Mouse (Mus musculus) lung, postnatal 0 days (tissue): ENCODE results near the gene Col8a2. TPM values are rescaled to one million over a fixed set of nuclear protein-coding genes. Genes with fewer than 3 reads are reported as not detected.

ENCODE experiments used
- ATAC-seq: fragments of 200-750 bp; cut with Nextera tagmentation; 2 replicates; pipeline ENCODE4 v1.8.0; 2017; ENCODE audit warnings: moderate library complexity
- DNase-seq: peaks from one replicate; pipeline ENCODE4 v3.0.0-alpha.2; 2016; ENCODE audit warnings: low spot score
- H3K27ac ChIP-seq: fragments of 300-500 bp; sonication (generic); 2 replicates; pipeline ENCODE4 v1.5.1; 2014; ENCODE audit warnings: antibody characterized with exemption, mild to moderate bottlenecking, low read length, mixed read lengths
- H3K27me3 ChIP-seq: fragments of 300-500 bp; sonication (generic); replicated peaks from 2 replicates; pipeline ENCODE4 v1.6.1; 2014; ENCODE audit warnings: low read length, mixed read lengths; ENCODE audit not compliant: insufficient read depth
- H3K36me3 ChIP-seq: fragments of 300-500 bp; sonication (generic); 2 replicates; pipeline ENCODE4 v1.6.1; 2014; ENCODE audit warnings: low read length, mixed read lengths; ENCODE audit not compliant: insufficient read depth
- H3K4me1 ChIP-seq: fragments of 300-500 bp; sonication (generic); 2 replicates; pipeline ENCODE4 v1.6.1; 2014; ENCODE audit warnings: antibody characterized with exemption, low read depth, low read length, mixed read lengths; ENCODE audit not compliant: insufficient read depth
- H3K4me2 ChIP-seq: fragments of 300-500 bp; sonication (generic); replicated peaks from 2 replicates; pipeline ENCODE4 v1.6.1; 2014; ENCODE audit warnings: low read depth, mild to moderate bottlenecking, low read length, moderate library complexity, mixed read lengths
- H3K4me3 ChIP-seq: fragments of 300-500 bp; sonication (generic); 2 replicates; pipeline ENCODE4 v1.5.1; 2014; ENCODE audit warnings: low read depth, low read length
- H3K9ac ChIP-seq: fragments of 300-500 bp; sonication (generic); replicated peaks from 2 replicates; pipeline ENCODE4 v1.6.1; 2014; ENCODE audit warnings: low read depth, mild to moderate bottlenecking
- H3K9me3 ChIP-seq: fragments of 300-500 bp; sonication (generic); 2 replicates; pipeline ENCODE4 v1.6.1; 2016; ENCODE audit warnings: low read length, mixed read lengths
- CTCF ChIP-seq: IDR thresholded peaks from 2 replicates; pipeline ENCODE4 v1.5.1; 2016; ENCODE audit warnings: antibody characterized with exemption, mild to moderate bottlenecking
- EP300 ChIP-seq: IDR thresholded peaks from 2 replicates; pipeline ENCODE4 v1.6.1; 2016; ENCODE audit warnings: antibody characterized with exemption, mild to moderate bottlenecking, control low read depth
- WGBS: fragments of 180-500 bp; shearing (Covaris S2); extraction: QIAGEN DNeasy Blood & Tissue Kit; methylation state at CpG from one replicate; pipeline ENCODE4 v1.1.7; 2014; 5-methylcytosine and 5-hydroxymethylcytosine counted together
- polyA plus RNA-seq: library from polyadenylated mRNA; unstranded; fragments of >200 nt; fragmentation: Nextera tagmentation; extraction: Ambion mirVana; gene quantifications from 2 replicates; pipeline ENCODE4 v1.2.1, GENCODE M21; 2015

The Col8a2 gene
- polyA plus RNA-seq, 1 experiment from 2014 or later = 1.4 TPM

- peaks cover 7% of the 10 kb centered on the region; the same call in 1 of the 2 replicates for H3K27me3 ChIP-seq
- 96% methylated on average over 1 of the region's 1 CpGs for WGBS
- no peak overlapping the region for H3K4me3 ChIP-seq
- TF ChIP-seq CTCF = no peak
- TF ChIP-seq EP300 = no peak
- DNase-seq = no peak
- no peaks in the 10 kb centered on the region for H3K36me3 ChIP-seq
- H3K4me2 ChIP-seq = no peak overlapping the region
- no peak overlapping the region for H3K27ac ChIP-seq
- H3K9me3 ChIP-seq = no peaks in the 10 kb centered on the region
- no peak for ATAC-seq
- H3K4me1 ChIP-seq = peaks cover 12% of the 10 kb centered on the region
- no peak overlapping the region for H3K9ac ChIP-seq
Observed at GRCm38 (mm10) chr4:126305428-126305827, 18.8 kb downstream of the Col8a2 start.

DNA sequence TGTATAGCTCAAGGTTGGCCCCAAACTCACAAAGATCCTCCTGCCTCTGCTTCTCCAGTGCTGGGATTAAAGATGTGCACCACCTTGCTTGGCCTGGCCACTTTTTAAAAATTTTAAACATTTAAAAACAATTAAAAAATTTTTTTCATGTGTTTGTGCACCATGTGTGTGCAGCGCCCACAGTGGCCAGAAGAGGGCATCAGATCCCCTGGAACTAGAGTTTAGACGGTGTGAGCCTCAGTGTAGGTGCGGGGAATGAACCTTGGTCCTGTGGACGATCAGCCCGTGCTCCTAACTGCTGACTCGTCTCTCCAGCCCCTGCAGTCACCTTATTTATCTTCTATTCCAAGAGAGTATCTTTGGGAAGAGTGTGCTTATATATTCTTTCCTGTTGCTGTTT lies 19.5 kb downstream of the Col8a2 start:
- no peak overlapping the region for H3K27ac ChIP-seq
- H3K4me1 ChIP-seq = peaks cover 6% of the 10 kb centered on the region
- no peak for ATAC-seq
- WGBS = 83% methylated on average over 6 of the region's 6 CpGs
- no peaks in the 10 kb centered on the region for H3K9me3 ChIP-seq
- H3K4me2 ChIP-seq = no peak overlapping the region
- peaks cover under 1% of the 10 kb centered on the region; the same call in 1 of the 2 replicates for H3K27me3 ChIP-seq
- no peak overlapping the region for H3K9ac ChIP-seq
- DNase-seq = no peak
- H3K4me3 ChIP-seq = no peak overlapping the region
- peak; percentile 13; the same call in 1 of the 2 replicates for TF ChIP-seq CTCF
- TF ChIP-seq EP300 = no peak
- H3K36me3 ChIP-seq = no peaks in the 10 kb centered on the region

DNA sequence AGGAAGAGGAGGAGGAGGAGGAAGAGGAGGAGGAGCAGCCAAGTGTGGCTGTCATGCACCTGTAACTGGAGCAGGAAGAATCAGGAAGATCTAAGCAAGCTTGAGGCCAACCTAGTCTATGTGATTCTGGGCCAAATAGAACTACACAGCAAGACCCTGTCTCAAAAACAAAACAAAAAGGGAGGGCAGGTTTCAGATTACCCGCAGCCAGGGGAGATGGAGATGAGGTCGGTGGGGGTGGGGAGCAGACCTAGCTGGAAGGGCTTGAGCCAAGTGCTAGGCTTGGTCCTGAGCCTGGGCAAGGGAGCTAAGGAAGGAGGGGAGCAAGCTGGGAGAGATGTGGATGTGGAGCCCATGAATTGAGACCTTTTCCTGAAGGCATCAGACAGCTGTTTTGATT lies 20.2 kb downstream of the Col8a2 start:
- Histone ChIP-seq H3K9ac (no peak overlapping the region), H3K9me3 (no peaks in the 10 kb centered on the region)
- WGBS = 10% methylated on average over 2 of the region's 2 CpGs

DNA sequence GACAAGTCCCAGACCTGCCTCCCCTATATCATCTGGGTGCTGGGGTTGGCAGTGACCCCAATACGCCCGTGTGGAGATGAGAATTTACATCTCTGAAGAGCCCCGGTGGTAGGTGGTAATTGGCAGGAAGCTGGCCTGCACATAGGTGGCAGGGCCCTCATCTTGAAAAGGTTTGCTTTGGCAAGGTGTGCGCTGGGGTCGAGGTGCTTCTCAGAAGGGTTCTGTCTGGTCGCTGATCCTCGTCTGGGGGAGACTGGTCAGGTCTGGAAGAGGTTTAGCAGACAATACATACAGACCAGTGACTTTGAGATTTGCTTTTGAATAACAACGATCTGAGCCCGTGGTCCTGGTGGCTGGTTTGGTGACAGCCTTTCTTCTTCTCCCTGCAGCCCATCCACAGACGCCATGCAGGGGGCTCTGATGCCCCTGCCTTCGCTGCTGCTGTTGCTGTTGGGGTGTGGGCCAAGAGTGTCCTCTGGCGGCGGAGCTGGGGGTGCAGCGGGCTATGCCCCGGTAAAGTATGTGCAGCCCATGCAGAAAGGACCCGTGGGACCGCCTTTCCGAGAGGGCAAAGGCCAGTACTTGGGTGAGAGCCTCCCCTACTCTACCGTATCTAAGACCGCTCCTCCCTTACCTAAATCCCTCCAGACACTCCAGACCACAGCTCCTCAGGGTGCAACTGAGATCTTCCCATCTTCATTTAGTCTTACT lies 22.8 kb downstream of the Col8a2 start:
- Histone ChIP-seq H3K4me3 (no peak overlapping the region), H3K9ac (no peak overlapping the region), H3K4me1 (no peaks in the 10 kb centered on the region), H3K27ac (no peak overlapping the region), H3K4me2 (peak overlapping the region; percentile 28; the same call in 1 of the 2 replicates), H3K9me3 (no peaks in the 10 kb centered on the region), H3K27me3 (no peaks in the 10 kb centered on the region), H3K36me3 (no peaks in the 10 kb centered on the region)
- TF ChIP-seq EP300 (no peak), CTCF (peak; percentile 45; the same call in 1 of the 2 replicates)
- peak; percentile 54 for ATAC-seq
- DNase-seq = no peak
- 16% methylated on average over 20 of the region's 20 CpGs for WGBS

More for the DNA sequence above, 20.2 kb downstream of the Col8a2 start:
- Histone ChIP-seq H3K27me3 (no peaks in the 10 kb centered on the region), H3K27ac (no peak overlapping the region), H3K4me3 (no peak overlapping the region), H3K4me2 (no peak overlapping the region), H3K36me3 (no peaks in the 10 kb centered on the region), H3K4me1 (no peaks in the 10 kb centered on the region)
- TF ChIP-seq CTCF (no peak), EP300 (no peak)
- ATAC-seq (no peak), DNase-seq (no peak)

- Histone ChIP-seq H3K9ac (no peak overlapping the region), H3K27ac (no peak overlapping the region), H3K36me3 (no peaks in the 10 kb centered on the region), H3K4me1 (no peaks in the 10 kb centered on the region), H3K27me3 (no peaks in the 10 kb centered on the region), H3K4me2 (peak overlapping the region; percentile 28; the same call in 1 of the 2 replicates), H3K4me3 (no peak overlapping the region), H3K9me3 (no peaks in the 10 kb centered on the region)
- peak; percentile 80 for ATAC-seq
- peak; percentile 93 for TF ChIP-seq CTCF
- TF ChIP-seq EP300 = peak; percentile 14; the same call in 1 of the 2 replicates
- WGBS = under 1% methylated on average over 7 of the region's 7 CpGs
- DNase-seq = peak; percentile 91
Observed at GRCm38 (mm10) chr4:126309922-126310309, 23.3 kb downstream of the Col8a2 start.

DNA sequence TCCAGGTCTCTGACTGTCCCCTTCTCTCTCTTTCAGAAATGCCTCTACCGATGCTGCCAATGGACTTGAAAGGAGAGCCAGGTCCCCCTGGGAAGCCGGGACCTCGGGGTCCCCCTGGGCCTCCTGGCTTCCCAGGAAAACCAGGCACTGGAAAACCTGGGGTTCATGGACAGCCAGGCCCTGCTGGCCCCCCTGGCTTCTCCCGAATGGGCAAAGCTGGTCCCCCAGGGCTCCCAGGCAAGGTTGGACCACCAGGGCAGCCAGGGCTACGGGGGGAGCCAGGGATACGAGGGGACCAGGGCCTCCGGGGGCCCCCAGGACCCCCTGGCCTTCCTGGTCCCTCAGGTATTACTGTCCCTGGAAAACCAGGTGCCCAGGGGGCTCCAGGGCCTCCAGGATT lies 23.8 kb downstream of the Col8a2 start:
- TF ChIP-seq CTCF = no peak
- no peak for TF ChIP-seq EP300
- no peak overlapping the region for H3K27ac ChIP-seq
- H3K36me3 ChIP-seq = no peaks in the 10 kb centered on the region
- H3K4me2 ChIP-seq = no peak overlapping the region
- H3K9ac ChIP-seq = no peak overlapping the region
- no peaks in the 10 kb centered on the region for H3K9me3 ChIP-seq
- H3K4me1 ChIP-seq = no peaks in the 10 kb centered on the region
- ATAC-seq (no peak), DNase-seq (no peak)
- H3K4me3 ChIP-seq = no peak overlapping the region
- no peaks in the 10 kb centered on the region for H3K27me3 ChIP-seq
- 70% methylated on average over 6 of the region's 7 CpGs for WGBS
